Comparison of ENCODE assay signal across 15 mouse cellular contexts in the genomic region with DNA sequence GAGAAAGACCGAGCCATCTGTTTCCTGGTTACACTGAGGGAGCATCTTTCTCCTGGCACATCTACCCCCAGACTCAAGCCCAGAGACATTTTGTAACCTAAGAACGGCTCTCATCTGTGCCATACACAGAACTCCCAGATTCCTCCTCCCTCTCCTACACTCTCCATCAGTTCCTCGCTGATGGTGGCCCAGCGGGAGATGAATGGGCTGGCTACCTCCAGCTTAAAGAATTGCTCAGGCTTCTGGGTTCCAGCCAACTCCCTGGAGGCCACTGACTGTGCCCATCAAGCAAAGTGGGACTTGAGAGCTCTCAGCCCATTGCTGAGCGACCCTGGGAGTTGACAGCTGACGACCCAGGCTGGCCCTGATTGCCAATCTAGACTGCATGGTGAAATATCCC. TPM values are rescaled to one million over a fixed set of nuclear protein-coding genes. Genes with fewer than 3 reads are reported as not detected.
DNase-seq lines count a peak whose midpoint lies in the region; ATAC-seq and TF ChIP-seq lines count a peak whose summit lies in the region.
"Had no signal": no experiment of that assay in that cellular context is flagged by ENCODE, and none has a peak within 500 bp of the region (broad histone marks: within the 10 kb centered on the region; RNA-seq: fewer than 3 reads in every experiment).

No protein-coding gene starts in this region.

- H3K36me3 ChIP-seq in lung, embryonic 16.5 days (ENCODE audit: control insufficient read depth, insufficient read depth, low read length): no peaks in the 10 kb centered on the region
- H3K36me3 ChIP-seq in hindbrain, embryonic 15.5 days: no peaks in the 10 kb centered on the region
- no peaks in the 10 kb centered on the region for H3K36me3 ChIP-seq in intestine, postnatal 0 days (ENCODE audit: control insufficient read depth, insufficient read depth)
- H3K36me3 ChIP-seq: heart, embryonic 15.5 days had no signal

- DNase-seq in lung, postnatal 14 days: no peak
- peak; percentile 5 for DNase-seq in adrenal gland, postnatal 25 days
- peak; percentile 39 for DNase-seq in cerebellum, adult 8-10 months
- DNase-seq: kidney, adult 2 months; thymus, postnatal 14 days had no signal

- 47% methylated on average over 6 of the region's 6 CpGs for WGBS in lung, embryonic 16.5 days
- WGBS in hindbrain, embryonic 15.5 days: 43% methylated on average over 6 of the region's 6 CpGs
- 76% methylated on average over 6 of the region's 6 CpGs for WGBS in intestine, postnatal 0 days

- no peak for TF ChIP-seq CTCF in intestine, postnatal 0 days (IDR thresholded peaks at IDR 0.05; ENCODE audit: low read depth)

- no peak overlapping the region for H3K4me2 ChIP-seq in lung, embryonic 16.5 days (ENCODE audit: low read depth, low read length)
- H3K4me2 ChIP-seq in hindbrain, embryonic 15.5 days: no peak overlapping the region
- no peak overlapping the region for H3K4me2 ChIP-seq in intestine, postnatal 0 days (replicated peaks; ENCODE audit: low read depth)
- H3K4me2 ChIP-seq: heart, embryonic 15.5 days had no signal

- H3K9me3 ChIP-seq in lung, embryonic 16.5 days (ENCODE audit: control insufficient read depth, low read length): no peaks in the 10 kb centered on the region
- H3K9me3 ChIP-seq in hindbrain, embryonic 15.5 days: no peaks in the 10 kb centered on the region
- H3K9me3 ChIP-seq in intestine, postnatal 0 days (ENCODE audit: control insufficient read depth): no peaks in the 10 kb centered on the region
- H3K9me3 ChIP-seq: heart, embryonic 15.5 days had no signal

- no peak overlapping the region for H3K4me3 ChIP-seq in lung, embryonic 16.5 days (ENCODE audit: low read length)
- no peak overlapping the region for H3K4me3 ChIP-seq in hindbrain, embryonic 15.5 days
- H3K4me3 ChIP-seq in intestine, postnatal 0 days (ENCODE audit: low read depth, low read length): no peak overlapping the region
- H3K4me3 ChIP-seq: heart, embryonic 15.5 days; layer of hippocampus, adult 2 months had no signal

- H3K27me3 ChIP-seq in lung, embryonic 16.5 days (ENCODE audit: control insufficient read depth, insufficient read depth, low read depth, low read length): no peaks in the 10 kb centered on the region; the same call in 1 of the 2 replicates
- no peaks in the 10 kb centered on the region for H3K27me3 ChIP-seq in hindbrain, embryonic 15.5 days
- H3K27me3 ChIP-seq in intestine, postnatal 0 days (replicated peaks; ENCODE audit: control insufficient read depth, insufficient read depth, low read length): 0 out of 2 replicates have a peak, but pooled peaks cover 3% of the 10 kb centered on the region

- ATAC-seq in lung, embryonic 16.5 days (ENCODE audit: low read depth): 0 out of 2 replicates have a peak, but pooled peaks have one; percentile 45
- ATAC-seq in hindbrain, embryonic 15.5 days (ENCODE audit: low FRiP score, low read depth): peak; percentile 69
- no peak for ATAC-seq in intestine, postnatal 0 days
- no peak for ATAC-seq in CD4-positive, CD25-positive, alpha-beta regulatory T cell, adult 4 months

- no peak overlapping the region for H3K9ac ChIP-seq in lung, embryonic 16.5 days (ENCODE audit: low read length)
- no peak overlapping the region for H3K9ac ChIP-seq in hindbrain, embryonic 15.5 days
- H3K9ac ChIP-seq in intestine, postnatal 0 days (ENCODE audit: low read depth, low read length): no peak overlapping the region
- H3K9ac ChIP-seq: heart, embryonic 15.5 days had no signal

- no peak overlapping the region for H3K27ac ChIP-seq in lung, embryonic 16.5 days (ENCODE audit: low read length)
- H3K27ac ChIP-seq in hindbrain, embryonic 15.5 days (replicated peaks): no peak overlapping the region
- no peak overlapping the region for H3K27ac ChIP-seq in intestine, postnatal 0 days (ENCODE audit: low read depth, low read length)
- H3K27ac ChIP-seq: heart, embryonic 15.5 days; layer of hippocampus, adult 2 months had no signal

- H3K4me1 ChIP-seq in lung, embryonic 16.5 days (replicated peaks; ENCODE audit: control insufficient read depth, insufficient read depth, low read length): no peaks in the 10 kb centered on the region; the same call in 1 of the 2 replicates
- H3K4me1 ChIP-seq in hindbrain, embryonic 15.5 days (replicated peaks): peaks cover 9% of the 10 kb centered on the region
- no peaks in the 10 kb centered on the region for H3K4me1 ChIP-seq in intestine, postnatal 0 days (replicated peaks; ENCODE audit: control insufficient read depth, insufficient read depth, low read length)
- H3K4me1 ChIP-seq: heart, embryonic 15.5 days had no signal

RNA-seq across cellular contexts. Expression of gene H2al1j, which starts 36.3 kb away (rescaled TPM):
- not detected in 2 replicates for polyA plus RNA-seq in lung, embryonic 16.5 days (2015; fragmentation: Nextera tagmentation; extraction: Ambion mirVana)
- total RNA-seq in adrenal gland, postnatal 25 days (2021): not detected in 2 replicates
- not detected in 2 replicates for polyA plus RNA-seq in hindbrain, embryonic 15.5 days (2015; fragmentation: Nextera tagmentation; extraction: Ambion mirVana)
- polyA plus RNA-seq in intestine, postnatal 0 days (2015; fragmentation: Nextera tagmentation; extraction: Ambion mirVana): not detected in 2 replicates
- not detected for polyA plus RNA-seq in CD4-positive, CD25-positive, alpha-beta regulatory T cell, adult 4 months (2017; shearing (Covaris generic))
- total RNA-seq: common myeloid progenitor, adult 5-6 weeks; gastrocnemius, adult 8-10 months; layer of hippocampus, adult 2 months; left cerebral cortex, postnatal 36 days had no signal
- polyA plus RNA-seq: heart, embryonic 15.5 days; kidney, adult 2 months; liver, embryonic 16.5 days had no signal

RNA-seq across cellular contexts. Expression of gene H2al1i, which starts 39.4 kb away (rescaled TPM):
- polyA plus RNA-seq in lung, embryonic 16.5 days (2015; fragmentation: Nextera tagmentation; extraction: Ambion mirVana): not detected in 2 replicates
- not detected in 2 replicates for total RNA-seq in adrenal gland, postnatal 25 days (2021)
- not detected in 2 replicates for polyA plus RNA-seq in hindbrain, embryonic 15.5 days (2015; fragmentation: Nextera tagmentation; extraction: Ambion mirVana)
- polyA plus RNA-seq in intestine, postnatal 0 days (2015; fragmentation: Nextera tagmentation; extraction: Ambion mirVana): not detected in 2 replicates
- not detected for polyA plus RNA-seq in CD4-positive, CD25-positive, alpha-beta regulatory T cell, adult 4 months (2017; shearing (Covaris generic))
- total RNA-seq: common myeloid progenitor, adult 5-6 weeks; gastrocnemius, adult 8-10 months; layer of hippocampus, adult 2 months; left cerebral cortex, postnatal 36 days had no signal
- polyA plus RNA-seq: heart, embryonic 15.5 days; kidney, adult 2 months; liver, embryonic 16.5 days had no signal

RNA-seq across cellular contexts. Expression of gene H2al1h, which starts 42.6 kb away (rescaled TPM):
- polyA plus RNA-seq in lung, embryonic 16.5 days (2015; fragmentation: Nextera tagmentation; extraction: Ambion mirVana): not detected in 2 replicates
- total RNA-seq in adrenal gland, postnatal 25 days (2021): not detected in 2 replicates
- polyA plus RNA-seq in hindbrain, embryonic 15.5 days (2015; fragmentation: Nextera tagmentation; extraction: Ambion mirVana): not detected in 2 replicates
- not detected in 2 replicates for polyA plus RNA-seq in intestine, postnatal 0 days (2015; fragmentation: Nextera tagmentation; extraction: Ambion mirVana)
- not detected for polyA plus RNA-seq in CD4-positive, CD25-positive, alpha-beta regulatory T cell, adult 4 months (2017; shearing (Covaris generic))
- total RNA-seq: common myeloid progenitor, adult 5-6 weeks; gastrocnemius, adult 8-10 months; layer of hippocampus, adult 2 months; left cerebral cortex, postnatal 36 days had no signal
- polyA plus RNA-seq: heart, embryonic 15.5 days; kidney, adult 2 months; liver, embryonic 16.5 days had no signal

RNA-seq across cellular contexts. Expression of gene H2al1g, which starts 45.8 kb away (rescaled TPM):
- polyA plus RNA-seq in lung, embryonic 16.5 days (2015; fragmentation: Nextera tagmentation; extraction: Ambion mirVana): not detected in 2 replicates
- not detected in 2 replicates for total RNA-seq in adrenal gland, postnatal 25 days (2021)
- polyA plus RNA-seq in hindbrain, embryonic 15.5 days (2015; fragmentation: Nextera tagmentation; extraction: Ambion mirVana): not detected in 2 replicates
- not detected in 2 replicates for polyA plus RNA-seq in intestine, postnatal 0 days (2015; fragmentation: Nextera tagmentation; extraction: Ambion mirVana)
- not detected for polyA plus RNA-seq in CD4-positive, CD25-positive, alpha-beta regulatory T cell, adult 4 months (2017; shearing (Covaris generic))
- total RNA-seq: common myeloid progenitor, adult 5-6 weeks; gastrocnemius, adult 8-10 months; layer of hippocampus, adult 2 months; left cerebral cortex, postnatal 36 days had no signal
- polyA plus RNA-seq: heart, embryonic 15.5 days; kidney, adult 2 months; liver, embryonic 16.5 days had no signal

RNA-seq across cellular contexts. Expression of gene H2al1f, which starts 48.9 kb away (rescaled TPM):
- not detected in 2 replicates for polyA plus RNA-seq in lung, embryonic 16.5 days (2015; fragmentation: Nextera tagmentation; extraction: Ambion mirVana)
- not detected in 2 replicates for total RNA-seq in adrenal gland, postnatal 25 days (2021)
- not detected in 2 replicates for polyA plus RNA-seq in hindbrain, embryonic 15.5 days (2015; fragmentation: Nextera tagmentation; extraction: Ambion mirVana)
- polyA plus RNA-seq in intestine, postnatal 0 days (2015; fragmentation: Nextera tagmentation; extraction: Ambion mirVana): not detected in 2 replicates
- not detected for polyA plus RNA-seq in CD4-positive, CD25-positive, alpha-beta regulatory T cell, adult 4 months (2017; shearing (Covaris generic))
- total RNA-seq: common myeloid progenitor, adult 5-6 weeks; gastrocnemius, adult 8-10 months; layer of hippocampus, adult 2 months; left cerebral cortex, postnatal 36 days had no signal
- polyA plus RNA-seq: heart, embryonic 15.5 days; kidney, adult 2 months; liver, embryonic 16.5 days had no signal

Comparison
In these comparisons a context has a peak if more than half of its experiments do, and no peak if none do; other contexts are left out.
1. ATAC-seq: peak in lung, embryonic 16.5 days (single experiment) and hindbrain, embryonic 15.5 days (single experiment); none in intestine, postnatal 0 days (single experiment) and CD4-positive, CD25-positive, alpha-beta regulatory T cell, adult 4 months (single experiment).